Mouse (Mus musculus): Measurements from ENCODE around the gene Svop. TPM values are rescaled to one million over a fixed set of nuclear protein-coding genes. Genes with fewer than 3 reads are reported as not detected.

Svop gene
- total RNA-seq, 1 experiment from 2014 or later, result not detected

DNA sequence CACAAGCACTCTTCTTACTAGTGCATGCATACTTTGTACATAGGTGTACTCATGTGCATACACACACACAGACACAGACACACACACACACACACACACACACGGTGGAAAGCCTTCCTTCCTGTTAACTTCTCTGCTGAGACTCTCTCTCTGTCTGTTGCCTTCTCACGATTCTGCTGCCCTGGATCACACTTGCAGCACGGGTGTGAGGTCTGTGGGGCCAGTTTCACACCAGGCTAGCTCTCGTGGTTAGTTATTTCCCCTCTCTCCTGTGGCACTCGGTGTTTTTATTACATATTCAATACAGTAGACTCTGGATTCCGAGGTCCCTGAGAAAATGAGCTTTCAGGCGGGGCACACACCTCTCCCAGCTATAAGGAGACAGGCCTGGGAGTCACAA, 25.2 kb upstream of the Svop start:
- no peak for ATAC-seq (replicated peaks in 1 of 2; ENCODE audit: insufficient read depth in 1 of 2, low FRiP score in 2 of 2, low TSS enrichment in 1 of 2, low read depth in 1 of 2, poor library complexity in 2 of 2, severe bottlenecking in 2 of 2)

DNA sequence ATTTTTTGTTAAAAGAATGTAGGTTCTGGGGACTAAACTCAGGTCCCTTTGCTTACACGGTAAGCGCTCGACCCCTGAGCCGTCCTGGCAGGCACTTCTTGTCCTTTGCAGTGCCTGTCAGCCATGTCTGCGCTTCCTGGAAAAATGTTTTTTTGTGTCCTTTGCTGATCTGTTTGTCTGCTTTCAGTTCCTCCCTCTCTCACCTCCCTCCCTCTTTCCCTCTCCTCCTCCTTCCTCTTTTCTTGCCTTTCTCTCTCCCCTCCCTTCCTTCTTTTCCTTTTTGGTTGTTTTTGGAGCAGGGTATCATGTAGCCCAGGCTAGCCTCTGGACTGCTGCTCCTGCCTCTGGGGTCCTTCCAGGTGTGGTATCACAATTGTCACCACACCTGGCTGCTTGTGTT, 23.7 kb upstream of the Svop start:
- no peak for ATAC-seq (replicated peaks in 1 of 2; ENCODE audit: insufficient read depth in 1 of 2, low FRiP score in 2 of 2, low TSS enrichment in 1 of 2, low read depth in 1 of 2, poor library complexity in 2 of 2, severe bottlenecking in 2 of 2)

GRCm38 (mm10) chr5:114113334-114113733, 22.0 kb upstream of the Svop start:
- no peak for ATAC-seq (replicated peaks in 1 of 2; ENCODE audit: insufficient read depth in 1 of 2, low FRiP score in 2 of 2, low TSS enrichment in 1 of 2, low read depth in 1 of 2, poor library complexity in 2 of 2, severe bottlenecking in 2 of 2)

DNA sequence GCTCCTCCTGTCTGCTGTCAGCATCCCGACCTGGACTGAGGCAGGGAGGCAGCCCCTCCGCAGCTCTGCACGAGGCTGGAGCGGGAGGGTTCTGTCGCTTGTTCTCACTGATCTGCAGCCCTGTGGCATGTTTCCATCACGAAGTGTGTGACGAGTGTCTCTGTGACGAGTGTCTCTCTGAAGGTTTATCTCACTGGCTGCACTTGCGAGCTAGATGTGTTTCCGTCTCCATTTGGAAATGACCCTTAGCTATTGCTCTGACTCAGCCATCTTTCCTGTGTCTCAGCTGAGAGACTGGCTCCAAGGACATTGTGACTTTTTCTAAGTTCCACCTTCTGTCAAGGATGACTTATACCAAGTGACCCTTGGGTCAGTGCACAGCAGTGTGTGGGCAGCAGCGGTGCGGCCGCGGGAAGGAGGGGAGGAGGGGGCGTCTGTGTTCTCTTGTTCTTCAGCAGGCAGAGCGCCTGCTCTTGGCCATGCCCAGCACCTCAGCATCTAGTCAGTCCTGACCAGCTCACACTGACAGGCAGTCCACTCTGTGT, 15.1 kb upstream of the Svop start:
- no peak for ATAC-seq (replicated peaks in 1 of 2; ENCODE audit: insufficient read depth in 1 of 2, low FRiP score in 2 of 2, low TSS enrichment in 1 of 2, low read depth in 1 of 2, poor library complexity in 2 of 2, severe bottlenecking in 2 of 2)

DNA sequence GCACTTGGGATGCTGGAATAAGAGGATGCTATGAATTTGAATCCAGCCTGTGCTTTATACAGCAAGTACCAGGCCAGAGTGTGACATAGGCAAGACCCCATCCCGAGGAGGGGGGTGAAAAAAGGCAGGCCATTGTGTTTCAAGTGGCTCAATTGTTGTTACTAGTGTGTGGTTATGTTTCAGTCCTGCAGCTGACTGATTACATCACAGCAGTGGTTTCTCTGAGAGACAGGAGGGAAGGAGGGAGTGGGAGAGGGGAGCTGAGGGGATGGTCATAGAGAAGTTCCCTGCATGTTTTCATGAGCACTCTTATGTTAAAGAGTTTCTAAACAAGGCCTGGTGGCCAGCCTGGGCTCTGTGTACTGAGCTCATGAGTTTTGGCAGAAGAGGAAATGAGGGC, 11.4 kb upstream of the Svop start:
- ATAC-seq (replicated peaks in 1 of 2; ENCODE audit: insufficient read depth in 1 of 2, low FRiP score in 2 of 2, low TSS enrichment in 1 of 2, low read depth in 1 of 2, poor library complexity in 2 of 2, severe bottlenecking in 2 of 2), result no peak

GRCm38 (mm10) chr5:114101873-114102272, 10.5 kb upstream of the Svop start:
- ATAC-seq (replicated peaks in 1 of 2; ENCODE audit: insufficient read depth in 1 of 2, low FRiP score in 2 of 2, low TSS enrichment in 1 of 2, low read depth in 1 of 2, poor library complexity in 2 of 2, severe bottlenecking in 2 of 2), result no peak

DNA sequence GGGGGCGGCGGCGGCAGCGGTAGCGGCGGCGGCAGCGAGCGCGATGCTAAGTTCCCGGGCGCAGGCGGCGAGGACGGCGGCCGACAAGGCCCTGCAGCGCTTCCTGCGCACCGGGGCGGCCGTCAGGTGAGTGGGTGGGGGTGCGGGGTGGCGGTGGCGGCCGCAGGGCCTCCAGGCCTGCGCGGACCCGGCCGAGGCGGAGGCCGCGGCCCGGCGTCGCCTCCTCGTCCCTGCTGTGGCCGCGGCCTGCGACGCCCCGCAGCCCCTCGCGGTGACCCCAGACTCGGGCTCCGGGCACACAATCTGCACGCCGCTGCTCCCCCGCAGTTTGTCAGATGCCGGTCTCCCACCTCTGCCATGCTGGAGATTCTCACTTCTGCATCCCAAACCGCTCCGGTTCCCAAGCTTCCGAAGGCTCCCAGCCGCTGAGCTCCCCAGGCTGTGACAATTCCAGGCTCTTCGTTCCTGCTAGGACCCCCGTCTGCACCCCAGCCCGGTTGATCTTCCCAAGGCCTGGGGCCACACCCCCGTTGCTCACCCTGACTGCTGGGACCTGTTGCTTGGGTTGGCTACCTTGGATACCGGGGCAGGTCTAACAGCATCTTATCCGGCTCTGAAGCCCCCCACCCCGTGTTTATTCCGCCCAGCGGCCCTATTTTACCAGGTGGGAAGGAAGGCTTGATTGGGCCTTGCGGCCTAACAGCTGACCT, 9.2 kb upstream of the Svop start:
- ATAC-seq (replicated peaks in 1 of 2; ENCODE audit: insufficient read depth in 1 of 2, low FRiP score in 2 of 2, low TSS enrichment in 1 of 2, low read depth in 1 of 2, poor library complexity in 2 of 2, severe bottlenecking in 2 of 2), result no peak

DNA sequence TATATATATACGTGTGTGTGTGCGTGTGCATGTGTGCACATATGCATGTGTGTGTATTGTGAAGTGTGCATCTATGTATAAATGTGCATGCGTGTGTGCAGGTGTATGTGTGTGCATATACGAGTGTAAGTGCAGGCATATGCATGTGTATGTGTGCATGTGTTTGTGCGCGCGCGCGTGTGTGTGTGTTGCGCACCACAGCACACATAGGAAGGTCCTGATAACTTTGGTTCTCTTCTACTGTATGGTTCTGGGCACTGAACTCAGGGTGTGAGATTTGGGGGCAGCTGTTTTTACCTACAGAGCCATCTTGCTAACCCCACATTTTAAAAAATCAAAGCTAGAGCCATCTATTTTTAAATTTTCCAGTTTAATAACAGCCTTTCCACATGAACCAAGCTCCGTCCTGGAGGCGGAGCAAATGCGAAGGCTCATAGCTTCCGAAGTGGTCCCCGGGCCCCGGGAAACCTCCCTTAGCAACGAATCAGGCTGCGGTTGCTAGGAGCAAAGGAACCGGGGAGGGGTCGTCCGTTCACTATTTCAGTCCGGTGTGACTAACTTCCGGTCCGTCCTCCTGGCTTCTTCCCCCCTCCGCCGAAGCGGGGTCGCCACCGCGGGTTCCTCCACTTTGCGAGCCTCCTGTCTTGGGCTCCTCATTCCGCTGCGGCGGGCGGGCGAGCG, 8.5 kb upstream of the Svop start:
- peak; percentile 93 to 94 for ATAC-seq (replicated peaks in 1 of 2; ENCODE audit: insufficient read depth in 1 of 2, low FRiP score in 2 of 2, low TSS enrichment in 1 of 2, low read depth in 1 of 2, poor library complexity in 2 of 2, severe bottlenecking in 2 of 2)

DNA sequence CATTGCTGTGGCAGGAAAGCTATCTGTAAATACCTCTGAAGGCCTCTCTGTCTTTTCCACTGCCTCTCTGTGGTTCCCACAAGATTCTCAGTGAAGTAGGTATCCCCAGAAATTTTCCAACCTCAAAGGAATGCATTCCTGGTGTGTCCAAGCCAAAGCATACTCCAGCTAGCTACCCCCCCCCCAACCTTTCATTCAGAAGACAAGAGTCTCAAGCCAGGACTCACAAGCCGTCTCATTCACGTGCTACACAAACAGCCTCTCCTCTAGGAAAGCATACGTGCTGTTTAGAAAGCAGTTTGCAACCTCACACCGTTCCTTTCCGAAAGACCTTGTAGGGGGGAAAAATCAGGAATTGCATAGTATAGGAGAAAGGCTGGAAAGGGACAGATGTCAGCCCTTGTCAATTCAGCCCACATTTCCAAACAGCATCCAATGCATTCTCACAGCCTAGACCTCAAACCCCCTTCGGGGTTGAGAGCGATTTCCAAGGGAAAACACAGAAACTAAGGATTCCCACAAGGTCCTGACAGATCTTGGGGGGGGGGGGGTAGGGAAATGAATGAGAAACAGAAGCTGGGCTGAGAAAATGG, 853 bp downstream of the Svop start:
- ATAC-seq (replicated peaks in 1 of 2; ENCODE audit: insufficient read depth in 1 of 2, low FRiP score in 2 of 2, low TSS enrichment in 1 of 2, low read depth in 1 of 2, poor library complexity in 2 of 2, severe bottlenecking in 2 of 2), result no peak

GRCm38 (mm10) chr5:114087875-114088480, 3.4 kb downstream of the Svop start:
- ATAC-seq (replicated peaks in 1 of 2; ENCODE audit: insufficient read depth in 1 of 2, low FRiP score in 2 of 2, low TSS enrichment in 1 of 2, low read depth in 1 of 2, poor library complexity in 2 of 2, severe bottlenecking in 2 of 2), result no peak

- ATAC-seq (replicated peaks in 1 of 2; ENCODE audit: insufficient read depth in 1 of 2, low FRiP score in 2 of 2, low TSS enrichment in 1 of 2, low read depth in 1 of 2, poor library complexity in 2 of 2, severe bottlenecking in 2 of 2), result no peak
These were observed 5.9 kb downstream of the Svop start for GRCm38 (mm10) chr5:114085501-114085900.

DNA sequence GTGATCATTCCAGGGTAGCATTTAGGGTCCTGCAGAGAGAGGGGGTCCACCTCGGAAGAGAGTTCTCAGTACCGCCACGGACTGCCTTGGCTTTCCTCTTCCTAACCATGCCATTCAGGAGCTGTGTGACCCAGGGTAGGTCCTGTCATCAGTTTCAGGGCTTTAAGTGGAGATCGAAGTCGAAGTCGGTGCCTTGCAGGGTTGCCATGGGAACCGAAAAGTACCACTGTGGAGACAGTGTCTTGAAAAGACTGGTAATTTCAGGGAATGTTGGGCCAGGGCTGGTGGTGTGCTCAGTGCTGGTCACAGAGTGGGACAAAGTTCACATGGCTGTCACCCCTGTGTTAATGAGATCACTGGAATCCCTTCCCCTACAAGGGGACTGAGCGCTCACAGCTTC, 14.4 kb downstream of the Svop start:
- ATAC-seq (replicated peaks in 1 of 2; ENCODE audit: insufficient read depth in 1 of 2, low FRiP score in 2 of 2, low TSS enrichment in 1 of 2, low read depth in 1 of 2, poor library complexity in 2 of 2, severe bottlenecking in 2 of 2), result no peak

GRCm38 (mm10) chr5:114072262-114072661, 19.1 kb downstream of the Svop start:
- no peak for ATAC-seq (replicated peaks in 1 of 2; ENCODE audit: insufficient read depth in 1 of 2, low FRiP score in 2 of 2, low TSS enrichment in 1 of 2, low read depth in 1 of 2, poor library complexity in 2 of 2, severe bottlenecking in 2 of 2)

DNA sequence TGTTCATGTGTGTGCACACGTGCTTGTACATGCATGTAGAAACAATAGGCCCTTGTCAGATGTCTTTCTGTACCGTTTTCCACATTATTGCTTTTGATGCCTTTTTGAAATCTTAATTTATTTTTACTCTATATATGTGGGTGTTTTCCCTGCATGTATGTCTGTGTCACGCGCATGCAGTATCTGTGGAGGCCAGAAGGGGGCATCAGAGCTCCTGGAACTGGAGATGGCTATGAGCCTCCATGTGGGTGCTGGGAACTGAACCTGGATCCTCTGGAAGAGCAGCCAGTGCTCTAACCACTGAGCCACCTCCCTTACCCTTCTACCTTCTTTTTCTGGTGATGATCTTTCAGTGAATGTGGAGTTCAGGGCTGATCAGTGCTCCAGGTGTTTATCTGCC, 20.5 kb downstream of the Svop start:
- no peak for ATAC-seq (replicated peaks in 1 of 2; ENCODE audit: insufficient read depth in 1 of 2, low FRiP score in 2 of 2, low TSS enrichment in 1 of 2, low read depth in 1 of 2, poor library complexity in 2 of 2, severe bottlenecking in 2 of 2)

- no peak for ATAC-seq (replicated peaks in 1 of 2; ENCODE audit: insufficient read depth in 1 of 2, low FRiP score in 2 of 2, low TSS enrichment in 1 of 2, low read depth in 1 of 2, poor library complexity in 2 of 2, severe bottlenecking in 2 of 2)
These were observed 23.4 kb downstream of the Svop start for GRCm38 (mm10) chr5:114067982-114068381.

- ATAC-seq (replicated peaks in 1 of 2; ENCODE audit: insufficient read depth in 1 of 2, low FRiP score in 2 of 2, low TSS enrichment in 1 of 2, low read depth in 1 of 2, poor library complexity in 2 of 2, severe bottlenecking in 2 of 2), result no peak
These were observed 23.8 kb downstream of the Svop start for GRCm38 (mm10) chr5:114067543-114067942.

DNA sequence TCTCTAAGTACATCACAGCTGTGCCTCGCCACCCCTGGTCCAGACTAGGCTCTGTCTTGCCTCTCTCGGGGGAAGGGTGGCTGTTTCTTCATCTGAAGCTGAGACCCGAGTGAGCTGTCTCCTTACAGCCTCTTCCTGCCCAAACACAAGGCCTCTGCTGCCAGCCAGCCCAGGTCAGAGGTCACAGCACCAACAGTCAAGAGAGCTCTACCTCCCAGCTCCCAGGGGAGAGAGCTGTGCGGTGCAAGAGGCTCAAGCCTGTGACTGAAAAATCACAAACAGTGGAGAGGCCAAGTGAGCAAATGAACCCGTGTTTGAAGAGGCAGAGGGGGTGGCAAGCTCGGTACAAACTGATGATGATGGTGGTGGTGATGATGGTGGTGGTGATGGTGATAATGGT, 24.8 kb downstream of the Svop start:
- no peak for ATAC-seq (replicated peaks in 1 of 2; ENCODE audit: insufficient read depth in 1 of 2, low FRiP score in 2 of 2, low TSS enrichment in 1 of 2, low read depth in 1 of 2, poor library complexity in 2 of 2, severe bottlenecking in 2 of 2)

DNA sequence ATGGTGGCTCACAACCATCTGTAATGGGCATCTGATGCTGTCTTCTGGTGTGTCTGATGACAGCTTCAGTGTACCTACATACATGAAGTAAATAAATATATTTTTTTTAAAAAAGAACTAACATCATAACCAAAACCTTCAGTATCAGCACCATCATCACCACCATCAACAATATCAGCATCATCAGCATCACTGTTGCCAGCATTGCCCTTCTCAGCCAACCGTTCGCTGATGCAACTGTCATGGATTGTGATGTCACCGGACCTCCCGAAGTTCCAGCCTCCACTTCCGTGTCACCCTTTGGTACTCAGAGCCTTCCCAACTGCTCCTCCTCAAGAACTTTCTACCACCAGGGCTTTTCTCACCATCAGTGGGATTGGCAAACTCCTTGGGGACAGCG, 26.2 kb downstream of the Svop start, which contains the start of gene Usp30:
Gene Usp30 (plus strand): TSS at position 301 of the 400 bp plus-strand sequence.
- no peak for ATAC-seq (replicated peaks in 1 of 2; ENCODE audit: insufficient read depth in 1 of 2, low FRiP score in 2 of 2, low TSS enrichment in 1 of 2, low read depth in 1 of 2, poor library complexity in 2 of 2, severe bottlenecking in 2 of 2)

All from hematopoietic stem cell, adult 5-6 weeks (primary cell).